Mouse (Mus musculus): ENCODE results near the gene Smn1.
"Not testable (repeated sequence)": the region's sequence is repeated elsewhere in the genome, so short reads cannot be mapped to it uniquely, and the experiment has no call there.

The Smn1 gene

GRCm38 (mm10) chr13:100124423-100125257 lies at the start of gene Smn1:
TSS of gene Smn1 (plus strand) at chr13:100124852.
- peak; percentile 95 to 98 for DNase-seq (ENCODE audit: inconsistent age in 2 of 2, low spot score in 1 of 2)

- DNase-seq (ENCODE audit: inconsistent age in 2 of 2, low spot score in 1 of 2): no peak
Observed at GRCm38 (mm10) chr13:100098808-100099207, 25.8 kb upstream of the Smn1 start.

GRCm38 (mm10) chr13:100103052-100103658 lies 21.5 kb upstream of the Smn1 start:
- no peak for DNase-seq (ENCODE audit: inconsistent age in 2 of 2, low spot score in 1 of 2)

- DNase-seq (ENCODE audit: inconsistent age in 2 of 2, low spot score in 1 of 2): peak; percentile 93 to 98
Observed at GRCm38 (mm10) chr13:100103748-100104254, 20.9 kb upstream of the Smn1 start, which contains the start of gene Bdp1. TSS of gene Bdp1 (minus strand) at chr13:100104070.

- DNase-seq (ENCODE audit: inconsistent age in 2 of 2, low spot score in 1 of 2): peak; percentile 88 to 96
Observed at GRCm38 (mm10) chr13:100107652-100108472, 16.8 kb upstream of the Smn1 start, which contains the start of gene Serf1. TSS of gene Serf1 (plus strand) at chr13:100108012.

GRCm38 (mm10) chr13:100112218-100112972 lies 12.3 kb upstream of the Smn1 start:
- peak in 1 of 2 experiments; percentile 63 for DNase-seq (ENCODE audit: inconsistent age in 2 of 2, low spot score in 1 of 2)

GRCm38 (mm10) chr13:100123970-100124369 lies 682 bp upstream of the Smn1 start:
- DNase-seq (ENCODE audit: inconsistent age in 2 of 2, low spot score in 1 of 2): peak in 1 of 2 experiments; percentile 28

GRCm38 (mm10) chr13:100125258-100125643 lies 599 bp downstream of the Smn1 start:
- no peak for DNase-seq (ENCODE audit: inconsistent age in 2 of 2, low spot score in 1 of 2)

GRCm38 (mm10) chr13:100141646-100142314 lies 17.1 kb downstream of the Smn1 start:
- DNase-seq (ENCODE audit: inconsistent age in 2 of 2, low spot score in 1 of 2): no peak

GRCm38 (mm10) chr13:100152659-100153058 lies 28.0 kb downstream of the Smn1 start:
- peak in 1 of 2 experiments; percentile 51 for DNase-seq (ENCODE audit: inconsistent age in 2 of 2, low spot score in 1 of 2)

GRCm38 (mm10) chr13:100156624-100157023 lies 32.0 kb downstream of the Smn1 start:
- DNase-seq (ENCODE audit: inconsistent age in 2 of 2, low spot score in 1 of 2): no peak

GRCm38 (mm10) chr13:100161171-100161870 lies 36.7 kb downstream of the Smn1 start:
- not testable (repeated sequence) for DNase-seq (ENCODE audit: inconsistent age in 2 of 2, low spot score in 1 of 2)

- DNase-seq (ENCODE audit: inconsistent age in 2 of 2, low spot score in 1 of 2): not testable (repeated sequence)
Observed at GRCm38 (mm10) chr13:100162467-100162866, 37.8 kb downstream of the Smn1 start.

- not testable (repeated sequence) for DNase-seq (ENCODE audit: inconsistent age in 2 of 2, low spot score in 1 of 2)
Observed at GRCm38 (mm10) chr13:100166378-100166777, 41.7 kb downstream of the Smn1 start.

GRCm38 (mm10) chr13:100174360-100174759 lies 49.7 kb downstream of the Smn1 start:
- DNase-seq (ENCODE audit: inconsistent age in 2 of 2, low spot score in 1 of 2): not testable (repeated sequence)

GRCm38 (mm10) chr13:100183111-100183510 lies 58.5 kb downstream of the Smn1 start:
- DNase-seq (ENCODE audit: inconsistent age in 2 of 2, low spot score in 1 of 2): not testable (repeated sequence)

Measured in adrenal gland, adult (tissue).